Mouse (Mus musculus) liver, embryonic 13.5 days (tissue): ENCODE data around the gene Stx2. TPM values are rescaled to one million over a fixed set of nuclear protein-coding genes. Genes with fewer than 3 reads are reported as not detected.

Experiments used
- ATAC-seq: fragments of 200-750 bp; cut with Nextera tagmentation; 2 replicates; pipeline ENCODE4 v1.8.0; 2017; ENCODE audit warnings: low read depth, mild to moderate bottlenecking, moderate number of reproducible peaks, moderate library complexity
- DNase-seq: peaks from one replicate; pipeline ENCODE4 v3.0.0; 2022
- H3K27ac ChIP-seq: fragments of 300-500 bp; sonication (generic); 2 replicates; pipeline ENCODE4 v1.5.1; 2015; ENCODE audit warnings: moderate library complexity, mild to moderate bottlenecking, inconsistent platforms
- H3K27me3 ChIP-seq: fragments of 300-500 bp; sonication (generic); 2 replicates; pipeline ENCODE4 v1.6.1; 2015; ENCODE audit warnings: mild to moderate bottlenecking, inconsistent platforms
- H3K36me3 ChIP-seq: fragments of 300-500 bp; sonication (generic); 2 replicates; pipeline ENCODE4 v1.6.1; 2015; ENCODE audit warnings: mild to moderate bottlenecking, inconsistent platforms
- H3K4me1 ChIP-seq: fragments of 300-500 bp; sonication (generic); replicated peaks from 2 replicates; pipeline ENCODE4 v1.6.1; 2015; ENCODE audit warnings: inconsistent platforms
- H3K4me2 ChIP-seq: fragments of 300-500 bp; sonication (generic); 2 replicates; pipeline ENCODE4 v1.6.1; 2015; ENCODE audit warnings: inconsistent platforms, mild to moderate bottlenecking, moderate library complexity
- H3K4me3 ChIP-seq: fragments of 300-500 bp; sonication (generic); replicated peaks from 2 replicates; pipeline ENCODE4 v1.5.1; 2015; ENCODE audit warnings: mild to moderate bottlenecking, inconsistent platforms
- H3K9ac ChIP-seq: fragments of 300-500 bp; sonication (generic); 2 replicates; pipeline ENCODE4 v1.6.1; 2015; ENCODE audit warnings: mild to moderate bottlenecking, inconsistent platforms
- H3K9me3 ChIP-seq: fragments of 300-500 bp; sonication (generic); replicated peaks from 2 replicates; pipeline ENCODE4 v1.6.1; 2016; ENCODE audit warnings: inconsistent platforms
- WGBS: fragments of 180-500 bp; shearing (Covaris S2); methylation state at CpG from one replicate; pipeline ENCODE4 v1.1.7; 2015; ENCODE audit not compliant: insufficient replicate concordance; 5-methylcytosine and 5-hydroxymethylcytosine counted together
- polyA plus RNA-seq: library from polyadenylated mRNA; unstranded; fragments of >200 nt; fragmentation: Nextera tagmentation; extraction: Ambion mirVana; gene quantifications from 2 replicates; pipeline ENCODE4 v1.2.1, GENCODE M21; 2015

Stx2 gene
- polyA plus RNA-seq, result 78.6 and 94.8 TPM in 2 replicates

- ATAC-seq (peak; percentile 83), DNase-seq (peak; percentile 91)
- Histone ChIP-seq H3K4me1 (peaks cover 69% of the 10 kb centered on the region), H3K4me2 (peak within 1 kb of the TSS; percentile 97), H3K9ac (peak within 1 kb of the TSS; percentile 99), H3K9me3 (no peaks in the 10 kb centered on the region), H3K27me3 (no peaks in the 10 kb centered on the region), H3K27ac (peak within 1 kb of the TSS; percentile 100), H3K36me3 (peaks cover 32% of the 10 kb centered on the region), H3K4me3 (peak within 1 kb of the TSS; percentile 74)
- 0% methylated on average over 35 of the region's 39 CpGs for WGBS
These were observed at the start of gene Stx2 for GRCm38 (mm10) chr5:129008412-129008826. TSS of gene Stx2 (minus strand) at chr5:129008574.

- Histone ChIP-seq H3K4me3 (no peak overlapping the region), H3K27ac (no peak overlapping the region), H3K4me1 (no peaks in the 10 kb centered on the region), H3K9me3 (no peaks in the 10 kb centered on the region), H3K9ac (no peak overlapping the region), H3K4me2 (no peak overlapping the region), H3K36me3 (no peaks in the 10 kb centered on the region), H3K27me3 (peaks cover 8% of the 10 kb centered on the region; the same call in 1 of the 2 replicates)
- no peak for ATAC-seq
- no peak for DNase-seq
- 69% methylated on average over 9 of the region's 9 CpGs for WGBS
These were observed 46.4 kb upstream of the Stx2 start for GRCm38 (mm10) chr5:129054675-129055284.

GRCm38 (mm10) chr5:129052636-129053355 is 44.4 kb upstream of the Stx2 start:
- no peak for ATAC-seq
- H3K27me3 ChIP-seq, result peaks cover 8% of the 10 kb centered on the region; the same call in 1 of the 2 replicates
- DNase-seq, result no peak
- WGBS, result 43% methylated on average over 20 of the region's 20 CpGs
- H3K9ac ChIP-seq, result no peak overlapping the region
- no peak overlapping the region for H3K4me2 ChIP-seq
- no peak overlapping the region for H3K27ac ChIP-seq
- H3K4me3 ChIP-seq, result no peak overlapping the region
- H3K36me3 ChIP-seq, result no peaks in the 10 kb centered on the region
- H3K9me3 ChIP-seq, result no peaks in the 10 kb centered on the region
- no peaks in the 10 kb centered on the region for H3K4me1 ChIP-seq

GRCm38 (mm10) chr5:129051910-129052309 is 43.5 kb upstream of the Stx2 start:
- no peak for ATAC-seq
- Histone ChIP-seq H3K4me3 (no peak overlapping the region), H3K36me3 (no peaks in the 10 kb centered on the region), H3K9ac (no peak overlapping the region), H3K4me1 (no peaks in the 10 kb centered on the region), H3K4me2 (no peak overlapping the region), H3K27me3 (peaks cover 6% of the 10 kb centered on the region; the same call in 1 of the 2 replicates), H3K27ac (no peak overlapping the region), H3K9me3 (no peaks in the 10 kb centered on the region)
- DNase-seq, result no peak
- 60% methylated on average over 3 of the region's 3 CpGs for WGBS

- no peaks in the 10 kb centered on the region for H3K4me1 ChIP-seq
- 71% methylated on average over 9 of the region's 9 CpGs for WGBS
These were observed 41.0 kb upstream of the Stx2 start for GRCm38 (mm10) chr5:129049372-129049771.

GRCm38 (mm10) chr5:129045641-129046580 is 37.5 kb upstream of the Stx2 start:
- Histone ChIP-seq H3K9me3 (no peaks in the 10 kb centered on the region), H3K27ac (no peak overlapping the region), H3K9ac (no peak overlapping the region), H3K4me1 (no peaks in the 10 kb centered on the region), H3K27me3 (no peaks in the 10 kb centered on the region), H3K4me3 (no peak overlapping the region), H3K4me2 (no peak overlapping the region), H3K36me3 (no peaks in the 10 kb centered on the region)
- DNase-seq (no peak), ATAC-seq (no peak)
- WGBS, result 65% methylated on average over 26 of the region's 26 CpGs

More at GRCm38 (mm10) chr5:129049372-129049771, 41.0 kb upstream of the Stx2 start:
- DNase-seq (no peak), ATAC-seq (no peak)
- H3K4me2 ChIP-seq, result no peak overlapping the region
- H3K27me3 ChIP-seq, result peaks cover 6% of the 10 kb centered on the region; the same call in 1 of the 2 replicates
- H3K4me3 ChIP-seq, result no peak overlapping the region
- H3K9ac ChIP-seq, result no peak overlapping the region
- H3K27ac ChIP-seq, result no peak overlapping the region
- no peaks in the 10 kb centered on the region for H3K36me3 ChIP-seq
- no peaks in the 10 kb centered on the region for H3K9me3 ChIP-seq

GRCm38 (mm10) chr5:129037739-129038138 is 29.4 kb upstream of the Stx2 start:
- Histone ChIP-seq H3K9ac (no peak overlapping the region), H3K4me1 (no peaks in the 10 kb centered on the region), H3K9me3 (no peaks in the 10 kb centered on the region), H3K4me2 (no peak overlapping the region), H3K4me3 (no peak overlapping the region), H3K36me3 (no peaks in the 10 kb centered on the region), H3K27ac (no peak overlapping the region), H3K27me3 (no peaks in the 10 kb centered on the region)
- 64% methylated on average over 7 of the region's 7 CpGs for WGBS
- ATAC-seq (no peak), DNase-seq (no peak)

GRCm38 (mm10) chr5:129036678-129037077 is 28.3 kb upstream of the Stx2 start:
- ATAC-seq (no peak), DNase-seq (no peak)
- Histone ChIP-seq H3K4me2 (no peak overlapping the region), H3K9me3 (no peaks in the 10 kb centered on the region), H3K36me3 (no peaks in the 10 kb centered on the region), H3K4me3 (no peak overlapping the region), H3K4me1 (no peaks in the 10 kb centered on the region), H3K27me3 (no peaks in the 10 kb centered on the region), H3K9ac (no peak overlapping the region), H3K27ac (no peak overlapping the region)
- WGBS, result 75% methylated on average over 5 of the region's 5 CpGs

GRCm38 (mm10) chr5:129029131-129029723 is 20.9 kb upstream of the Stx2 start:
- H3K36me3 ChIP-seq, result peaks cover 23% of the 10 kb centered on the region
- WGBS, result 68% methylated on average over 5 of the region's 5 CpGs
- no peak overlapping the region for H3K4me3 ChIP-seq
- H3K4me2 ChIP-seq, result no peak overlapping the region
- DNase-seq (no peak), ATAC-seq (no peak)
- H3K27ac ChIP-seq, result no peak overlapping the region
- H3K9ac ChIP-seq, result no peak overlapping the region
- H3K4me1 ChIP-seq, result no peaks in the 10 kb centered on the region; the same call in 1 of the 2 replicates
- no peaks in the 10 kb centered on the region for H3K9me3 ChIP-seq
- H3K27me3 ChIP-seq, result no peaks in the 10 kb centered on the region

GRCm38 (mm10) chr5:129026637-129027036 is 18.3 kb upstream of the Stx2 start:
- H3K4me3 ChIP-seq, result no peak overlapping the region
- H3K9ac ChIP-seq, result no peak overlapping the region
- H3K4me2 ChIP-seq, result no peak overlapping the region
- peaks cover 45% of the 10 kb centered on the region for H3K36me3 ChIP-seq
- DNase-seq (no peak), ATAC-seq (no peak)
- no peak overlapping the region for H3K27ac ChIP-seq
- 71% methylated on average over 1 of the region's 1 CpGs for WGBS
- peaks cover 11% of the 10 kb centered on the region for H3K4me1 ChIP-seq
- H3K9me3 ChIP-seq, result no peaks in the 10 kb centered on the region
- H3K27me3 ChIP-seq, result no peaks in the 10 kb centered on the region

- WGBS, result 87% methylated on average over 3 of the region's 3 CpGs
- peaks cover 49% of the 10 kb centered on the region for H3K36me3 ChIP-seq
- ATAC-seq, result no peak
These were observed 17.8 kb upstream of the Stx2 start for GRCm38 (mm10) chr5:129026171-129026570.

More at GRCm38 (mm10) chr5:129026171-129026570, 17.8 kb upstream of the Stx2 start:
- H3K27ac ChIP-seq, result no peak overlapping the region
- DNase-seq, result no peak
- peaks cover 15% of the 10 kb centered on the region for H3K4me1 ChIP-seq
- no peaks in the 10 kb centered on the region for H3K9me3 ChIP-seq
- H3K4me2 ChIP-seq, result no peak overlapping the region
- H3K9ac ChIP-seq, result no peak overlapping the region
- H3K4me3 ChIP-seq, result no peak overlapping the region
- no peaks in the 10 kb centered on the region for H3K27me3 ChIP-seq
